Mouse (Mus musculus) heart, postnatal 25 days (tissue): ENCODE results near the gene Ffar4. TPM values are rescaled to one million over a fixed set of nuclear protein-coding genes. Genes with fewer than 3 reads are reported as not detected.

Source experiments
- DNase-seq: peaks from one replicate; pipeline ENCODE4 v3.0.0; 2022; ENCODE audit warnings: low spot score
- intact Hi-C: fragments of 180-260 bp; cut with DNase I; formaldehyde crosslinking; loops from one replicate; pipeline ENCODE4 v1.15.1; 2025
- total RNA-seq, 2 experiments: library from RNA; stranded (reverse); gene quantifications; 2 replicates each; pipeline ENCODE4 v1.2.3; 2021

The Ffar4 gene
- total RNA-seq, 2 experiments from 2014 or later, result 0.20 TPM; not detected in 1

GRCm38 (mm10) chr19:38089358-38089757 lies 7.5 kb upstream of the Ffar4 start:
- intact Hi-C loops, result loop anchor here (5.0 kb wide), 1 partner anchor 118 kb away; no protein-coding TSS in a partner anchor
- DNase-seq, result no peak

GRCm38 (mm10) chr19:38091512-38091985 lies 5.3 kb upstream of the Ffar4 start:
- intact Hi-C loops, result no loop called here

GRCm38 (mm10) chr19:38096231-38096630 lies 640 bp upstream of the Ffar4 start:
- no peak for DNase-seq
- intact Hi-C loops, result no loop called here

More at GRCm38 (mm10) chr19:38091512-38091985, 5.3 kb upstream of the Ffar4 start:
- DNase-seq, result no peak

- intact Hi-C loops, result no loop called here
- no peak for DNase-seq
Measured at GRCm38 (mm10) chr19:38107871-38108270, 11.0 kb downstream of the Ffar4 start.

- intact Hi-C loops, result no loop called here
Measured at GRCm38 (mm10) chr19:38109506-38110242, 12.8 kb downstream of the Ffar4 start.

GRCm38 (mm10) chr19:38111056-38111455 lies 14.2 kb downstream of the Ffar4 start:
- DNase-seq, result no peak
- intact Hi-C loops, result no loop called here

More at GRCm38 (mm10) chr19:38109506-38110242, 12.8 kb downstream of the Ffar4 start:
- no peak for DNase-seq

GRCm38 (mm10) chr19:38112575-38112974 lies 15.7 kb downstream of the Ffar4 start:
- no peak for DNase-seq
- intact Hi-C loops, result no loop called here

- DNase-seq, result no peak
- intact Hi-C loops, result no loop called here
Measured at GRCm38 (mm10) chr19:38114834-38115491, 18.1 kb downstream of the Ffar4 start.

GRCm38 (mm10) chr19:38120123-38120760 lies 23.4 kb downstream of the Ffar4 start:
- intact Hi-C loops, result no loop called here
- DNase-seq, result no peak

GRCm38 (mm10) chr19:38123921-38124320 lies 27.1 kb downstream of the Ffar4 start:
- intact Hi-C loops, result no loop called here
- DNase-seq, result no peak

GRCm38 (mm10) chr19:38124401-38125218 lies 27.7 kb downstream of the Ffar4 start:
- intact Hi-C loops, result no loop called here
- peak; percentile 17 for DNase-seq

- intact Hi-C loops, result no loop called here
- DNase-seq, result no peak
Measured at GRCm38 (mm10) chr19:38125219-38125610, 28.3 kb downstream of the Ffar4 start, which contains the start of gene Rbp4. Gene Rbp4 (minus strand): TSS chr19:38125281.

GRCm38 (mm10) chr19:38126656-38127055 lies 29.8 kb downstream of the Ffar4 start:
- no peak for DNase-seq
- intact Hi-C loops, result no loop called here

- DNase-seq, result no peak
- intact Hi-C loops, result no loop called here
Measured at GRCm38 (mm10) chr19:38132481-38132880, 35.6 kb downstream of the Ffar4 start, which contains the start of gene Pde6c. Gene Pde6c (plus strand): TSS chr19:38132781.

- no peak for DNase-seq
- intact Hi-C loops, result no loop called here
Measured at GRCm38 (mm10) chr19:38133986-38134385, 37.1 kb downstream of the Ffar4 start.

- intact Hi-C loops, result no loop called here
- DNase-seq, result no peak
Measured at GRCm38 (mm10) chr19:38134806-38135205, 37.9 kb downstream of the Ffar4 start.

GRCm38 (mm10) chr19:38143540-38144271 lies 46.8 kb downstream of the Ffar4 start:
- intact Hi-C loops, result no loop called here

GRCm38 (mm10) chr19:38156243-38156642 lies 59.4 kb downstream of the Ffar4 start:
- no peak for DNase-seq
- intact Hi-C loops, result no loop called here

More at GRCm38 (mm10) chr19:38143540-38144271, 46.8 kb downstream of the Ffar4 start:
- no peak for DNase-seq
